8 mouse cellular contexts compared by ENCODE assay signal in the genomic region with DNA sequence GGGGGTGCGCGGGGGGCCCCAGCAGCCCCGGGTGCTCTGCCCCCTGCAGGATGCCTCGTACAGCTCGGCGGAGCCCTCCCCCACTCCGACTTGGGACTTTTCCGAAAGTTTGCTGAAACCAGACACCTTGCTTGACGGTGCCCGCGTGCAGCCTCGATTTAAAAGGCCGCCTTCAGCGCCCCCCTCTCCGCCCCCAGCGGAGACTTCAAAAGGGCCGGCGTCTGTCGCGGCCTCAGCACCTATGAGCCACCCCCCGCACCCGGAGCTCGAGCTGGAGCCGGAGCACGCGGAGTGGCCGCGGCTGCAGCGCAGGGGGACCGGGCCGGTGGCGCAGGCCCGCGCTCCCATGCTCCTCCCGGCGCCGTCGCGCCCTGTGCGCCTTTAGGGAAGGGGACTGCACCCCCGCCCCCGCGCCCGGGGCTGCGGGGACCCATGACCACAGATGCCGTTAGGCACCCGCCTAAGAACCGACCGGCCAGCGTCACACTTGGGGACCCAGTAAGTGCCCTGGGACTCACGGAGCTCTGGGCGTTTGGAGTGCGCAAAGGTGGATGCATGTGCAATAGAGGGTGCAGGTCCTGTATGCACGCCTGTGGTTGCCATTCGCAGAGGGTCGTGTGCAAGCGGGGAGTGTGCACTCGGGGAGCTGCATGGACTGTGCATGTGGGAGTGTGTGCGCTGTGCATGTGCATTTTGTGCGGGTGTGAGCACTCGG. TPM values are rescaled to one million over a fixed set of nuclear protein-coding genes. Genes with fewer than 3 reads are reported as not detected.
A peak's percentile ranks its signal among the peaks of the same experiment; 100 is the strongest.
DNase-seq lines count a peak whose midpoint lies in the region; ATAC-seq and TF ChIP-seq lines count a peak whose summit lies in the region.

Gene Col27a1, plus strand, starts transcription at position 98 of the 715 bp plus-strand sequence.

- peak within 1 kb of the TSS; percentile 68 for H3K9ac ChIP-seq in kidney, embryonic 16.5 days (replicated peaks; ENCODE audit: low read length)
- H3K9ac ChIP-seq in liver, embryonic 16.5 days (ENCODE audit: low read depth, low read length): no peak within 1 kb of the TSS
- H3K9ac ChIP-seq in stomach, postnatal 0 days (ENCODE audit: low read length): peak within 1 kb of the TSS; percentile 53

- peaks cover 17% of the 10 kb centered on the region for H3K27me3 ChIP-seq in kidney, embryonic 16.5 days (ENCODE audit: insufficient read depth, low read length)
- peaks cover 56% of the 10 kb centered on the region for H3K27me3 ChIP-seq in hindbrain, embryonic 10.5 days (ENCODE audit: insufficient read depth, poor library complexity, severe bottlenecking)
- H3K27me3 ChIP-seq in liver, embryonic 16.5 days (ENCODE audit: control insufficient read depth, insufficient read depth, low read depth, low read length): peaks cover 37% of the 10 kb centered on the region
- no peaks in the 10 kb centered on the region for H3K27me3 ChIP-seq in stomach, postnatal 0 days (ENCODE audit: control insufficient read depth, insufficient read depth, low read length)

- H3K4me3 ChIP-seq in kidney, embryonic 16.5 days (ENCODE audit: low read length): peak within 1 kb of the TSS; percentile 63
- H3K4me3 ChIP-seq in hindbrain, embryonic 10.5 days: peak within 1 kb of the TSS; percentile 91
- peak within 1 kb of the TSS; percentile 43 for H3K4me3 ChIP-seq in liver, embryonic 16.5 days (ENCODE audit: low read depth, low read length)
- H3K4me3 ChIP-seq in stomach, postnatal 0 days (ENCODE audit: low read depth, low read length): peak within 1 kb of the TSS; percentile 75

- WGBS in kidney, embryonic 16.5 days: 0% methylated on average over 58 of the region's 61 CpGs
- under 1% methylated on average over 61 of the region's 61 CpGs for WGBS in hindbrain, embryonic 10.5 days
- under 1% methylated on average over 61 of the region's 61 CpGs for WGBS in liver, embryonic 16.5 days (ENCODE audit: insufficient replicate concordance)
- under 1% methylated on average over 50 of the region's 61 CpGs for WGBS in stomach, postnatal 0 days

- H3K4me2 ChIP-seq in kidney, embryonic 16.5 days (replicated peaks; ENCODE audit: low read depth, low read length): peak within 1 kb of the TSS; percentile 94
- peak within 1 kb of the TSS; percentile 67 for H3K4me2 ChIP-seq in liver, embryonic 16.5 days (ENCODE audit: low read depth, low read length)
- peak within 1 kb of the TSS; percentile 99 for H3K4me2 ChIP-seq in stomach, postnatal 0 days (replicated peaks; ENCODE audit: low read depth)

- no peak for DNase-seq in kidney, adult 9 months
- DNase-seq in adrenal gland, postnatal 4 days (ENCODE audit: low spot score in 2 of 2): no peak
- DNase-seq in hindbrain, embryonic 10.5 days (ENCODE audit: low spot score): peak; percentile 61
- DNase-seq in stomach, postnatal 0 days (ENCODE audit: low spot score): peak; percentile 77
- no peak for DNase-seq in ovary, adult 18-20 months (ENCODE audit: low spot score)
- DNase-seq in right cerebral cortex, postnatal 4 days: no peak

- TF ChIP-seq EP300 in stomach, postnatal 0 days (optimal IDR thresholded peaks at IDR 0.05): no peak

- H3K27ac ChIP-seq in kidney, embryonic 16.5 days (ENCODE audit: low read length): no peak within 1 kb of the TSS
- peak within 1 kb of the TSS; percentile 46; the same call in 1 of the 2 replicates for H3K27ac ChIP-seq in hindbrain, embryonic 10.5 days
- no peak within 1 kb of the TSS for H3K27ac ChIP-seq in liver, embryonic 16.5 days (ENCODE audit: low read length)
- H3K27ac ChIP-seq in stomach, postnatal 0 days (replicated peaks): no peak within 1 kb of the TSS; the same call in 1 of the 2 replicates

- H3K4me1 ChIP-seq in kidney, embryonic 16.5 days (ENCODE audit: insufficient read depth, low read length): peaks cover 25% of the 10 kb centered on the region
- peaks cover 33% of the 10 kb centered on the region for H3K4me1 ChIP-seq in hindbrain, embryonic 10.5 days (replicated peaks)
- no peaks in the 10 kb centered on the region; the same call in 1 of the 2 replicates for H3K4me1 ChIP-seq in liver, embryonic 16.5 days (ENCODE audit: control insufficient read depth, low read depth, low read length)
- H3K4me1 ChIP-seq in stomach, postnatal 0 days (replicated peaks; ENCODE audit: control insufficient read depth, insufficient read depth): peaks cover 10% of the 10 kb centered on the region

- H3K9me3 ChIP-seq in kidney, embryonic 16.5 days (ENCODE audit: low read length): no peaks in the 10 kb centered on the region
- H3K9me3 ChIP-seq in hindbrain, embryonic 10.5 days: no peaks in the 10 kb centered on the region
- no peaks in the 10 kb centered on the region for H3K9me3 ChIP-seq in liver, embryonic 16.5 days (replicated peaks; ENCODE audit: control insufficient read depth, low read length)
- H3K9me3 ChIP-seq in stomach, postnatal 0 days (ENCODE audit: control insufficient read depth, low read length): no peaks in the 10 kb centered on the region

- no peaks in the 10 kb centered on the region for H3K36me3 ChIP-seq in kidney, embryonic 16.5 days (ENCODE audit: insufficient read depth, low read length)
- no peaks in the 10 kb centered on the region for H3K36me3 ChIP-seq in hindbrain, embryonic 10.5 days
- no peaks in the 10 kb centered on the region for H3K36me3 ChIP-seq in liver, embryonic 16.5 days (ENCODE audit: control insufficient read depth, insufficient read depth)
- H3K36me3 ChIP-seq in stomach, postnatal 0 days (ENCODE audit: control insufficient read depth, insufficient read depth, low read length): no peaks in the 10 kb centered on the region

- ATAC-seq in kidney, embryonic 16.5 days (ENCODE audit: low FRiP score, low TSS enrichment): peak; percentile 49
- peak; percentile 17; the same call in 1 of the 2 replicates for ATAC-seq in liver, embryonic 16.5 days (ENCODE audit: low read depth)
- ATAC-seq in stomach, postnatal 0 days (ENCODE audit: low FRiP score, low TSS enrichment): peak; percentile 48

- peak; percentile 51 for TF ChIP-seq CTCF in stomach, postnatal 0 days (IDR thresholded peaks at IDR 0.05; ENCODE audit: low read depth)

RNA-seq across cellular contexts. Expression of gene Col27a1, which starts in this region (rescaled TPM):
- 7.3 and 7.8 TPM in 2 replicates for polyA plus RNA-seq in kidney, embryonic 16.5 days (2015; fragmentation: Nextera tagmentation; extraction: Ambion mirVana)
- total RNA-seq in adrenal gland, postnatal 4 days (2021): 10 to 100 TPM; 17.2 to 20.8 TPM
- polyA plus RNA-seq in hindbrain, embryonic 10.5 days (2016; fragmentation: Nextera tagmentation; extraction: Ambion mirVana): 2.4 and 3.3 TPM in 2 replicates
- 1.6 and 2.1 TPM in 2 replicates for polyA plus RNA-seq in liver, embryonic 16.5 days (2015; fragmentation: Nextera tagmentation; extraction: Ambion mirVana)
- polyA plus RNA-seq in stomach, postnatal 0 days (2015; fragmentation: Nextera tagmentation; extraction: Ambion mirVana): 5.3 and 6.2 TPM in 2 replicates

Comparison
In these comparisons a context has a peak if more than half of its experiments do, and no peak if none do; other contexts are left out.
1. DNase-seq: peak in hindbrain, embryonic 10.5 days (single experiment) and stomach, postnatal 0 days (single experiment); none in kidney, adult 9 months (single experiment), adrenal gland, postnatal 4 days (0 of 2), ovary, adult 18-20 months (single experiment) and right cerebral cortex, postnatal 4 days (single experiment).
2. Peak in every context shown above with its lines, with median percentiles within 50 percentile points of each other: ATAC-seq, H3K4me2 ChIP-seq and H3K4me3 ChIP-seq.